Mouse (Mus musculus) gastrocnemius, postnatal 4 days (tissue): ENCODE results near the gene Klc3. TPM values are rescaled to one million over a fixed set of nuclear protein-coding genes. Genes with fewer than 3 reads are reported as not detected.

Experiments
- DNase-seq, 2 experiments: peaks; one replicate each; pipeline ENCODE4 v3.0.0; 2021 to 2022; ENCODE audit warnings: low spot score in 2 of 2, mixed read lengths in 2 of 2
- total RNA-seq, 2 experiments: library from RNA; stranded (reverse); gene quantifications; 2 replicates each; pipeline ENCODE4 v1.2.3; 2021

The Klc3 gene
- total RNA-seq, 2 experiments from 2014 or later, result 0.16 TPM; not detected in 1

GRCm38 (mm10) chr7:19410766-19411344, 7.0 kb upstream of the Klc3 start:
- peak in 1 of 2 experiments; percentile 72 for DNase-seq

DNA sequence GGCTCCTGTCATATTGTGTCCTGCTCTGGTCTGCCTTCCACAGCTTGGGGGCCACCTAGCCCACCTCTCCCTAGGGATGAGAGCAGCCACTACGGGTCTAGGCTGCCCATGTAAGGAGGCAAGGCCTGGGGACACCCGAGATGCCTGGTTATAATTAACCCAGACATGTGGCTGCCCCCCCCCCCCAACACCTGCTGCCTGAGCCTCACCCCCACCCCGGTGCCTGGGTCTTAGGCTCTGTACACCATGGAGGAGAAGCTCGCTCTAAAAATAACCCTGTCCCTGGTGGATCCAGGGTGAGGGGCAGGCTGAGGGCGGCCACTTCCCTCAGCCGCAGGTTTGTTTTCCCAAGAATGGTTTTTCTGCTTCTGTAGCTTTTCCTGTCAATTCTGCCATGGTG, 5.8 kb upstream of the Klc3 start:
- no peak for DNase-seq

- peak; percentile 73 to 76 for DNase-seq
Measured at GRCm38 (mm10) chr7:19405417-19405816, 1.5 kb upstream of the Klc3 start.

DNA sequence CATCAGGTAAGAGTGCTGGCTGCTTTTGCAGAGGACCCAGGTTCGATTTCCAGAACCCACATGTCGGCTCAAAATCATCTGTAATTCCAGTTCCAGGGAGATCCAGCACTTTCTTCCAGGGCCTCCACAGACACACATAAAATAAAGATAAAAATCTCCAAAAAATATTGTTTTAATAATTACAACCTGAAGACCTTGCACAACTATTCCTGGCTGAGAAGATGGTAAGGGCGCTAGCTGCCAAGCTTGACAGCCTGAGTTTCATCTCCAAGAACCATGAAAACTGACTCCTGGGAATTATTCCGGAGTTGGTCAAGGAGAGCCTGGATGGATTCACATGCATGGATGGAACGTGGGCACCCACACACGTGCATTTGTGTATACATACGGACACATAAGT, 572 bp upstream of the Klc3 start, which contains the start of gene Ckm:
TSS of gene Ckm (plus strand) at position 301 of the 400 bp plus-strand sequence.
- no peak for DNase-seq

DNA sequence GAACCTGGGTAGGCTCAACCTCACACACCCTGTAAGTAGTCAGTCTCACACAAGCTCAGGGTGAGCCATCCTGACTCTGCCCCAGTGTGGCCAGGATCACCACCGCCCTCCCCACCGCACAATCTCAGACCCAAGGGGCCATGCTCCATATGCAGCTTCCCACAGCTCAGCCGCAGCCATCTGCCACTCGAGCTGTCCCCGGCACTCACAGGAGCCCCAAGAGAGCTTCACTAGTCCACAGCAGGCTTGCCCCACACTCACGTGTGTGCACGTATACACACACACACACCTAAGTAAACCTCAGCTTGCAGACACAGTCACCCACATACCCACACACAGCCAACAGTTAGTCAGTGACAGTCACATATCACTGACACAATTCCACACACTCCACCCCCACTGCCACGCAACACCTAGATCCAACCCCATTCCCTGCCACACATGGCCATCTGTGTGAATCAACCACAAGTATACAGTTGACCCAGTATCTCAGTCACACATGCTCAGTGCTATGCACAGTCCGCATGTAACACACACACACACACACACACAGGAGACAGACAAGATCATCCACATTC, 1.3 kb downstream of the Klc3 start:
- DNase-seq, result no peak

DNA sequence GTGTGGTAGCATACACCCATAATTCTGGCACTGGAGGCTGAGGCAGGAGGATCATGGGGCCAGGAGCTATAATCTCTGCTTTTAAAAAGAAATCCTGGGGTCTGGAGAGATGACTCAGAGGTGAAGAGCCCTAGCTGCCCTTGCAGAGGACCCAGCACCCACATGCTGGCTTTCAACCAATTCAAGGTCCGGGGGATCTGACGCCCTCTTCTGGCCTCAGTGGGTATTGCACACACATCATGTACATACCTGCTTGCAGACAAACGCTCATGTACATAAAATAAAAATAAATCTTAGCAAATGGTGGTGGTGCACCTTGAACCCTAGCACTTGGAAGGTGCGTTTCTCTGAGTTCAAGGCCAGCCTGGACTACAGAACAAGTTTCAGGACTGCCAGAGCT, 3.0 kb downstream of the Klc3 start:
- no peak for DNase-seq

- DNase-seq, result no peak
Measured at GRCm38 (mm10) chr7:19399496-19400280, 4.2 kb downstream of the Klc3 start.

- no peak for DNase-seq
Measured at GRCm38 (mm10) chr7:19394484-19394883, 9.4 kb downstream of the Klc3 start.

DNA sequence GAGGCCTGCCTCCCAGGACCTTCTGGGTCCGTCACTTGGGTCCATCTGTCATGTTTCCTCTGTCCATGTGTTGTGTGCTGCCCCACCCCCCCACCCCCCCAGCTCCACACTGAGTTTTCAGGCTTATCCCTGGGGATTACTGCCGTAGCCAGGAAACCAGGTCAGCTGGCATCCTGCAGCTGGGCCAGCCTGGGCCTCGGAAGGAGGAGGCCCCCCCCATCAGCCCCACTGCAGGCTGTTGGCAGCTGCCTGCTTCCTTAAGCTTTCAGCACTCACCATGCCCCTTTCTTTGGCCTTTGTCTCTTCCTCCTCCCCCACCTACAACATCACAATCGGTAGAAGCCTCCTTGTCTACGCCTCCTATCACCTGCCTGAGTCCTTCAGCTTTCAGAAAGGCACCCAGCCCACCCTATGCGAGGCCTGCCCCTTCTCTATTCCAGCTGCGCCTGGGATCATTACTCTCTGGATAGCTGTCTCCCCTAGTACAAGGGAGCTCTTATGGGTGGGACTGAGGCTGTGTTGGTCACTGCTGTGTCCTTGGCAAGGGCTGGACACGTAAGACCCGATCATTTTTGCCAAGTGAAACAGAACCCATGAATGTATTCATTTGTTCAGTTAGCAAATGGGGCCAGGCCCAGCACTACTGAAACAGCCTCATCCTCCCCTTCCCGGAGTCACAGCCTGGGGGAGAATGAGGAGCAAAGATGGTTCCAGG, 15.0 kb downstream of the Klc3 start:
- peak in 1 of 2 experiments; percentile 26 for DNase-seq

DNA sequence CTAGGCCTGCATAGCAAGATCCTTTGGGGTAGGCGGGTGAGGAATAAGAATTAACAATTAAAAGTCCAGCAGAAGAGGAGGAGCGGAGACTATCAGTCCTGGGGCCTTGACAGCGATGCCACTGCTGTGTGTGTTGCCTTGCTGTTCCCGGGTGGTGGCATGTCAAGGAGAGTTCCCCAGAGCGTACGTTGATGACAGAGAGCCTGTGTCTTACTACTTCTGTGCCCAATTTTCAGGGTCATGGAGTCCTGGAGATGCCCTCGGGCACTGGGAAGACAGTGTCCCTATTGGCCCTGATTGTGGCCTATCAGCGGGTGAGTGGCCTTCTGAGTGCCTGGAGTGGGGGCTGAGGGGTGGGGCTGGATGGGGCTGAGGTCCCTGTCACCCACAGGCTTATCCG, 20.2 kb downstream of the Klc3 start:
- peak in 1 of 2 experiments; percentile 7 for DNase-seq

- peak in 1 of 2 experiments; percentile 40 for DNase-seq
Measured at GRCm38 (mm10) chr7:19382166-19382541, 21.8 kb downstream of the Klc3 start.

DNA sequence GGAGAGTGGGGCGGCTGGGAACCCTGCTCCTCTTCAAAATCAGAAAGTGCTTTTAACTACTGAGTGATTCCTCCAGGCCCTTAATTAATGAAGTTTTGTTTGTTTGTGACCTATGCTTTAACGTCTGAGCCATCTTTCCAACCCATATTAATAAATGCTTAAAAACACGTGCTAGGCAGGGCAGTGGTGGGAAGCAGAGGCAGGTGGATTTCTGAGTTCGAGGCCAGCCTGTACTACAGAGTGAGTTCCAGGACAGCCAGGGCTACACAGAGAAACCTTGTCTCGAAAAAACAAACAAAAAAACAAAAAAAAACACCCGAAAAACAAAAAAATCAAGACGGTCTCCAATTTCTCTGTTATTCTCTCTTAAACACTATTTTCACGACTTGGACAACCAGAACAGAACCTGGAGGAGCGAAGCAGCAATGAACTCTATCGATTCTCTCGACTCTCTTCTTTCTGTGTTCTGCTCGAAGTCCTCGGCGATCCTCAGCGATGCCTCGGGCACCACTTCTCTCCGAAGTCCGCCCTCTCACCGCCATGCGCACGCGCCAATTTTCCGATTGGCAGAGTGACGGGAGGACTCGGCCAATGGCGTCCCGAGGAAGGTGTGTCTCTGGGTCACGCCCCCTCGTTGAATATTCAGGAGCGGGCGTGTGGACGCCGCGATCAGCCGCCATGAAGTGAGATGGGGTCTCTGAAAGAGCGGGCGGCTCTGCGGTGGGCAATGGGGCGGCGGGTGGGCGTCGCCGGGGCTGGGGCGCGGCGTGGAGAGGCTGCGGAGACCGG, 22.3 kb downstream of the Klc3 start, which contains the start of gene Ercc2:
TSS of gene Ercc2 (plus strand) at position 634 of the 789 bp plus-strand sequence.
- DNase-seq, result peak; percentile 97 to 99

GRCm38 (mm10) chr7:19378049-19378448, 25.9 kb downstream of the Klc3 start:
- DNase-seq, result no peak

- no peak for DNase-seq
Measured at GRCm38 (mm10) chr7:19376019-19376418, 27.9 kb downstream of the Klc3 start.

DNA sequence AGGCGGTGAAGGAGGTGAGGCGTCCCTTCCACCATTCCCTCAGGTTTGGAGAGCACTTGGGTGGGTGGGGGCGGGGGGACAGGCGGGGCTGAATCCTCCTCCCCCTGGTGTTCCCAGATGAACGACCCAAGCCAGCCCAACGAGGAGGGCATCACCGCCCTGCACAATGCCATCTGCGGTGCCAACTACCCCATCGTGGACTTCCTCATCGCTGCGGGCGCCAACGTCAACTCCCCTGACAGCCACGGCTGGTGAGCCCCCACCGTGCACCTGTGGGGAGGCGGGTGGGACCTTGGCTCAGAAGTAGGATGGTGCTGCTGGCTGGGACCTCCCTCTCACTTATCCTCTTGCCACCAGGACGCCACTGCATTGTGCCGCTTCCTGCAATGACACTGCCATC, 28.5 kb downstream of the Klc3 start:
- no peak for DNase-seq

GRCm38 (mm10) chr7:19373367-19373766, 30.5 kb downstream of the Klc3 start:
- no peak for DNase-seq

GRCm38 (mm10) chr7:19369823-19370425, 34.0 kb downstream of the Klc3 start:
- DNase-seq, result peak in 1 of 2 experiments; percentile 58

- DNase-seq, result no peak
Measured at GRCm38 (mm10) chr7:19368380-19368779, 35.5 kb downstream of the Klc3 start.

GRCm38 (mm10) chr7:19365376-19365775, 38.5 kb downstream of the Klc3 start:
- no peak for DNase-seq

- DNase-seq, result peak; percentile 57 to 66
Measured at GRCm38 (mm10) chr7:19363881-19364280, 40.0 kb downstream of the Klc3 start.
